Mouse (Mus musculus) frontal cortex, postnatal 14 days (tissue): Measurements from ENCODE around the gene Hexim1.
A peak's percentile ranks its signal among the peaks of the same experiment; 100 is the strongest.

Experiments used
- DNase-seq, 2 experiments: peaks; one replicate each; pipeline ENCODE4 v3.0.0; 2022; ENCODE audit warnings: low spot score in 2 of 2

The Hexim1 gene

GRCm38 (mm10) chr11:103116959-103117590 is 1.0 kb downstream of the Hexim1 start:
- peak in 1 of 2 experiments; percentile 61 for DNase-seq

GRCm38 (mm10) chr11:103117591-103118009 is 1.6 kb downstream of the Hexim1 start:
- DNase-seq = peak in 1 of 2 experiments; percentile 42

GRCm38 (mm10) chr11:103118866-103119265 is 2.8 kb downstream of the Hexim1 start:
- DNase-seq = no peak

GRCm38 (mm10) chr11:103119609-103120008 is 3.6 kb downstream of the Hexim1 start:
- DNase-seq = no peak

GRCm38 (mm10) chr11:103120315-103120714 is 4.3 kb downstream of the Hexim1 start:
- no peak for DNase-seq

GRCm38 (mm10) chr11:103131701-103132575 is 15.9 kb downstream of the Hexim1 start, which contains the start of gene Hexim2:
TSS of gene Hexim2 (plus strand) at chr11:103132429.
- DNase-seq = peak in 1 of 2 experiments; percentile 60

- DNase-seq = peak; percentile 100
These were observed 16.8 kb downstream of the Hexim1 start for GRCm38 (mm10) chr11:103132576-103133455.

- no peak for DNase-seq
These were observed 17.6 kb downstream of the Hexim1 start for GRCm38 (mm10) chr11:103133456-103134185.

GRCm38 (mm10) chr11:103134221-103134620 is 18.2 kb downstream of the Hexim1 start:
- no peak for DNase-seq

GRCm38 (mm10) chr11:103136039-103136577 is 20.1 kb downstream of the Hexim1 start:
- no peak for DNase-seq

- DNase-seq = no peak
These were observed 24.1 kb downstream of the Hexim1 start for GRCm38 (mm10) chr11:103139951-103140762.

- DNase-seq = no peak
These were observed 24.7 kb downstream of the Hexim1 start for GRCm38 (mm10) chr11:103140763-103141100.

- no peak for DNase-seq
These were observed 25.3 kb downstream of the Hexim1 start for GRCm38 (mm10) chr11:103141101-103141943.

GRCm38 (mm10) chr11:103141944-103142255 is 25.9 kb downstream of the Hexim1 start:
- no peak for DNase-seq

- DNase-seq = peak; percentile 78 to 87
These were observed 26.6 kb downstream of the Hexim1 start for GRCm38 (mm10) chr11:103142441-103143182.

- DNase-seq = no peak
These were observed 28.6 kb downstream of the Hexim1 start for GRCm38 (mm10) chr11:103144309-103145285.

GRCm38 (mm10) chr11:103146386-103146785 is 30.4 kb downstream of the Hexim1 start:
- no peak for DNase-seq
